Mouse (Mus musculus) testis, adult 2 months (tissue): Measurements from ENCODE around the gene Ccdc121.

Source experiments
- CTCF ChIP-seq: fragments of 200-500 bp; IDR thresholded peaks from 2 replicates; pipeline ENCODE4 v1.5.1; 2012; ENCODE audit warnings: low read depth, mild to moderate bottlenecking, inconsistent platforms, low read length, moderate library complexity; ENCODE audit not compliant: control insufficient read depth, insufficient read depth, insufficient replicate concordance
- POLR2A ChIP-seq: fragments of 200-500 bp; IDR thresholded peaks from 2 replicates; pipeline ENCODE4 v1.6.1; 2012; ENCODE audit warnings: low read depth, mild to moderate bottlenecking, inconsistent platforms, low read length, moderate library complexity; ENCODE audit not compliant: control insufficient read depth

- TF ChIP-seq POLR2A, result no peak
- TF ChIP-seq CTCF, result no peak
Measured at GRCm38 (mm10) chr1:181503471-181503870, 7.8 kb downstream of the Ccdc121 start.
